In genomic region chr3:153501333-153501877, GRCm38 (mm10) we compare ENCODE assay signal across 8 mouse cellular contexts.
DNase-seq lines count a peak whose midpoint lies in the region; ATAC-seq and TF ChIP-seq lines count a peak whose summit lies in the region.

No protein-coding gene starts in this region.

- H3K36me3 ChIP-seq in G1E (replicated peaks): peaks cover 59% of the 10 kb centered on the region
- no peaks in the 10 kb centered on the region for H3K36me3 ChIP-seq in forebrain, postnatal 0 days (ENCODE audit: insufficient read depth)

- DNase-seq in B cell, adult 2 months: peak; percentile 46 to 48
- peak; percentile 30 for DNase-seq in G1E (ENCODE audit: low spot score)
- DNase-seq in cerebellum, adult 11 months: peak; percentile 40
- peak; percentile 75 for DNase-seq in forebrain, postnatal 0 days
- peak; percentile 53 to 89 for DNase-seq in kidney, postnatal 36 days
- peak; percentile 43 to 64 for DNase-seq in lung, adult 18-20 months
- peak; percentile 82 to 88 for DNase-seq in right cerebral cortex, adult 2 months (ENCODE audit: low spot score in 2 of 2)

- H3K9me3 ChIP-seq in G1E (replicated peaks): no peaks in the 10 kb centered on the region
- H3K9me3 ChIP-seq in forebrain, postnatal 0 days (ENCODE audit: low read length): no peaks in the 10 kb centered on the region

- H3K4me3 ChIP-seq in G1E (ENCODE audit: low read depth, low read length): no peak overlapping the region
- H3K4me3 ChIP-seq in forebrain, postnatal 0 days (ENCODE audit: low read depth, low read length): no peak overlapping the region

- no peaks in the 10 kb centered on the region for H3K4me1 ChIP-seq in G1E (ENCODE audit: insufficient read depth, low read depth, low read length)
- no peaks in the 10 kb centered on the region for H3K4me1 ChIP-seq in forebrain, postnatal 0 days (ENCODE audit: insufficient read depth)

- H3K4me2 ChIP-seq in forebrain, postnatal 0 days (ENCODE audit: low read depth): no peak overlapping the region

- no peaks in the 10 kb centered on the region for H3K27me3 ChIP-seq in G1E (ENCODE audit: insufficient read depth, low read length)
- no peaks in the 10 kb centered on the region for H3K27me3 ChIP-seq in forebrain, postnatal 0 days (ENCODE audit: insufficient read depth, low read length)

- peak; percentile 55 for TF ChIP-seq CTCF in G1E (IDR thresholded peaks at IDR 0.05; ENCODE audit: low read depth, low read length)
- peak; percentile 77 for TF ChIP-seq CTCF in forebrain, postnatal 0 days (IDR thresholded peaks at IDR 0.05; ENCODE audit: low read depth)

- H3K9ac ChIP-seq in forebrain, postnatal 0 days: no peak overlapping the region

- no peak overlapping the region for H3K27ac ChIP-seq in forebrain, postnatal 0 days (ENCODE audit: low read depth, low read length)

- no peak; the same call in 1 of the 2 replicates for ATAC-seq in G1E (ENCODE audit: extremely low read depth, insufficient number of reproducible peaks, low FRiP score, poor library complexity, severe bottlenecking)
- peak; percentile 23 for ATAC-seq in forebrain, postnatal 0 days
- no peak for ATAC-seq in monocyte, adult 5-6 weeks (replicated peaks; ENCODE audit: insufficient number of reproducible peaks, low FRiP score, low TSS enrichment, poor library complexity, severe bottlenecking)

- WGBS in forebrain, postnatal 0 days: 59% methylated on average over 3 of the region's 3 CpGs

Comparison
In these comparisons a context has a peak if more than half of its experiments do, and no peak if none do; other contexts are left out.
1. DNase-seq: peak in every context shown above with its lines; median percentile 85 in right cerebral cortex, adult 2 months; 75 in forebrain, postnatal 0 days; 71 in kidney, postnatal 36 days; 54 in lung, adult 18-20 months; 47 in B cell, adult 2 months; 40 in cerebellum, adult 11 months; 30 in G1E.